Mouse (Mus musculus) hindbrain, embryonic 15.5 days (tissue): ENCODE results near the gene Gatb. TPM values are rescaled to one million over a fixed set of nuclear protein-coding genes. Genes with fewer than 3 reads are reported as not detected.
A peak's percentile ranks its signal among the peaks of the same experiment; 100 is the strongest.

ENCODE experiments used
- ATAC-seq: fragments of 200-750 bp; cut with Nextera tagmentation; 2 replicates; pipeline ENCODE4 v1.8.0; 2017; ENCODE audit warnings: low read depth, moderate number of reproducible peaks, moderate TSS enrichment; ENCODE audit not compliant: low FRiP score
- H3K27ac ChIP-seq: fragments of 300-500 bp; sonication (generic); replicated peaks from 2 replicates; pipeline ENCODE4 v1.5.1; 2015; ENCODE audit warnings: mild to moderate bottlenecking, inconsistent platforms
- H3K27me3 ChIP-seq: fragments of 300-500 bp; sonication (generic); 2 replicates; pipeline ENCODE4 v1.6.1; 2015; ENCODE audit warnings: control low read depth, inconsistent platforms
- H3K36me3 ChIP-seq: fragments of 300-500 bp; sonication (generic); 2 replicates; pipeline ENCODE4 v1.6.1; 2015; ENCODE audit warnings: control low read depth, inconsistent platforms
- H3K4me1 ChIP-seq: fragments of 300-500 bp; sonication (generic); replicated peaks from 2 replicates; pipeline ENCODE4 v1.6.1; 2015; ENCODE audit warnings: control low read depth, inconsistent platforms
- H3K4me2 ChIP-seq: fragments of 300-500 bp; sonication (generic); 2 replicates; pipeline ENCODE4 v1.6.1; 2015; ENCODE audit warnings: moderate library complexity, mild to moderate bottlenecking, inconsistent platforms
- H3K4me3 ChIP-seq: fragments of 300-500 bp; sonication (generic); 2 replicates; pipeline ENCODE4 v1.5.1; 2015; ENCODE audit warnings: mild to moderate bottlenecking, inconsistent platforms
- H3K9ac ChIP-seq: fragments of 300-500 bp; sonication (generic); 2 replicates; pipeline ENCODE4 v1.6.1; 2015; ENCODE audit warnings: inconsistent platforms
- H3K9me3 ChIP-seq: fragments of 300-500 bp; sonication (generic); 2 replicates; pipeline ENCODE4 v1.6.1; 2016; ENCODE audit warnings: control low read depth, inconsistent platforms
- WGBS: fragments of 180-500 bp; shearing (Covaris S2); methylation state at CpG from one replicate; pipeline ENCODE4 v1.1.7; 2015; 5-methylcytosine and 5-hydroxymethylcytosine counted together
- polyA plus RNA-seq: library from polyadenylated mRNA; unstranded; fragments of >200 nt; fragmentation: Nextera tagmentation; extraction: Ambion mirVana; gene quantifications from 2 replicates; pipeline ENCODE4 v1.2.1, GENCODE M21; 2015

Gatb gene
- polyA plus RNA-seq, 1 experiment from 2014 or later = 20.1 TPM

GRCm38 (mm10) chr3:85601841-85602305 lies 28.0 kb downstream of the Gatb start:
- Histone ChIP-seq H3K9me3 (no peaks in the 10 kb centered on the region), H3K27ac (peak overlapping the region; percentile 5; the same call in 1 of the 2 replicates)
- peak; percentile 68; the same call in 1 of the 2 replicates for ATAC-seq

GRCm38 (mm10) chr3:85603811-85604210 lies 29.9 kb downstream of the Gatb start:
- H3K4me3 ChIP-seq = no peak overlapping the region
- H3K4me2 ChIP-seq = no peak overlapping the region
- no peaks in the 10 kb centered on the region for H3K9me3 ChIP-seq
- no peaks in the 10 kb centered on the region for H3K36me3 ChIP-seq
- ATAC-seq = no peak
- H3K27ac ChIP-seq = 0 out of 2 replicates have a peak overlapping the region, but pooled peaks have one; percentile 5
- WGBS = 77% methylated on average over 1 of the region's 1 CpGs
- H3K27me3 ChIP-seq = no peaks in the 10 kb centered on the region
- peaks cover 17% of the 10 kb centered on the region for H3K4me1 ChIP-seq
- no peak overlapping the region for H3K9ac ChIP-seq

More at GRCm38 (mm10) chr3:85601841-85602305, 28.0 kb downstream of the Gatb start:
- Histone ChIP-seq H3K4me3 (no peak overlapping the region), H3K36me3 (no peaks in the 10 kb centered on the region), H3K4me2 (no peak overlapping the region), H3K9ac (no peak overlapping the region), H3K27me3 (no peaks in the 10 kb centered on the region), H3K4me1 (peaks cover 17% of the 10 kb centered on the region)
- 54% methylated on average over 3 of the region's 3 CpGs for WGBS

- H3K36me3 ChIP-seq = no peaks in the 10 kb centered on the region
- no peak overlapping the region for H3K9ac ChIP-seq
- H3K4me1 ChIP-seq = peaks cover 8% of the 10 kb centered on the region; the same call in 1 of the 2 replicates
- no peak overlapping the region for H3K4me2 ChIP-seq
- H3K27me3 ChIP-seq = no peaks in the 10 kb centered on the region
- H3K27ac ChIP-seq = no peak overlapping the region
- WGBS = 92% methylated on average over 3 of the region's 3 CpGs
- ATAC-seq = no peak
- H3K9me3 ChIP-seq = no peaks in the 10 kb centered on the region
- H3K4me3 ChIP-seq = no peak overlapping the region
Measured at GRCm38 (mm10) chr3:85606912-85607311, 33.0 kb downstream of the Gatb start.

- no peak for ATAC-seq
- H3K9ac ChIP-seq = no peak overlapping the region
Measured at GRCm38 (mm10) chr3:85607753-85608152, 33.8 kb downstream of the Gatb start.

GRCm38 (mm10) chr3:85616389-85616788 lies 42.5 kb downstream of the Gatb start:
- Histone ChIP-seq H3K9me3 (no peaks in the 10 kb centered on the region), H3K4me1 (no peaks in the 10 kb centered on the region), H3K36me3 (peaks cover 4% of the 10 kb centered on the region; the same call in 1 of the 2 replicates), H3K27me3 (no peaks in the 10 kb centered on the region), H3K4me3 (no peak overlapping the region), H3K4me2 (no peak overlapping the region), H3K27ac (no peak overlapping the region), H3K9ac (no peak overlapping the region)
- ATAC-seq = no peak
- 98% methylated on average over 1 of the region's 1 CpGs for WGBS

More at GRCm38 (mm10) chr3:85607753-85608152, 33.8 kb downstream of the Gatb start:
- 94% methylated on average over 2 of the region's 2 CpGs for WGBS
- Histone ChIP-seq H3K27ac (no peak overlapping the region), H3K4me1 (0 out of 2 replicates have a peak, but pooled peaks cover 4% of the 10 kb centered on the region), H3K4me3 (no peak overlapping the region), H3K27me3 (no peaks in the 10 kb centered on the region), H3K9me3 (no peaks in the 10 kb centered on the region), H3K36me3 (no peaks in the 10 kb centered on the region), H3K4me2 (no peak overlapping the region)

GRCm38 (mm10) chr3:85618885-85619284 lies 45.0 kb downstream of the Gatb start:
- Histone ChIP-seq H3K36me3 (peaks cover 9% of the 10 kb centered on the region; the same call in 1 of the 2 replicates), H3K4me3 (no peak overlapping the region), H3K4me1 (no peaks in the 10 kb centered on the region), H3K9me3 (no peaks in the 10 kb centered on the region), H3K4me2 (no peak overlapping the region), H3K9ac (no peak overlapping the region), H3K27ac (no peak overlapping the region), H3K27me3 (no peaks in the 10 kb centered on the region)
- WGBS = 87% methylated on average over 6 of the region's 6 CpGs
- no peak for ATAC-seq

GRCm38 (mm10) chr3:85619345-85619744 lies 45.4 kb downstream of the Gatb start:
- ATAC-seq = no peak
- no peak overlapping the region for H3K4me3 ChIP-seq
- peaks cover 9% of the 10 kb centered on the region; the same call in 1 of the 2 replicates for H3K36me3 ChIP-seq
- H3K4me1 ChIP-seq = no peaks in the 10 kb centered on the region
- H3K27me3 ChIP-seq = no peaks in the 10 kb centered on the region
- 82% methylated on average over 5 of the region's 5 CpGs for WGBS
- no peaks in the 10 kb centered on the region for H3K9me3 ChIP-seq
- H3K9ac ChIP-seq = no peak overlapping the region
- no peak overlapping the region for H3K4me2 ChIP-seq
- no peak overlapping the region for H3K27ac ChIP-seq

- no peaks in the 10 kb centered on the region for H3K4me1 ChIP-seq
- H3K9ac ChIP-seq = no peak overlapping the region
- WGBS = 100% methylated on average over 1 of the region's 1 CpGs
- no peak overlapping the region for H3K4me2 ChIP-seq
- H3K4me3 ChIP-seq = no peak overlapping the region
- no peaks in the 10 kb centered on the region for H3K27me3 ChIP-seq
- H3K27ac ChIP-seq = no peak overlapping the region
- H3K36me3 ChIP-seq = peaks cover 9% of the 10 kb centered on the region; the same call in 1 of the 2 replicates
- H3K9me3 ChIP-seq = no peaks in the 10 kb centered on the region
- ATAC-seq = no peak
Measured at GRCm38 (mm10) chr3:85619751-85620150, 45.8 kb downstream of the Gatb start.

GRCm38 (mm10) chr3:85629895-85630510 lies 56.1 kb downstream of the Gatb start:
- no peaks in the 10 kb centered on the region for H3K27me3 ChIP-seq
- H3K4me1 ChIP-seq = no peaks in the 10 kb centered on the region
- WGBS = 97% methylated on average over 4 of the region's 4 CpGs
- no peak overlapping the region for H3K9ac ChIP-seq
- H3K9me3 ChIP-seq = no peaks in the 10 kb centered on the region
- H3K36me3 ChIP-seq = no peaks in the 10 kb centered on the region
- ATAC-seq = no peak
- H3K4me2 ChIP-seq = no peak overlapping the region
- no peak overlapping the region for H3K4me3 ChIP-seq
- H3K27ac ChIP-seq = no peak overlapping the region

GRCm38 (mm10) chr3:85633733-85634132 lies 59.8 kb downstream of the Gatb start:
- WGBS = 90% methylated on average over 2 of the region's 2 CpGs
- H3K36me3 ChIP-seq = no peaks in the 10 kb centered on the region

GRCm38 (mm10) chr3:85634389-85635125 lies 60.6 kb downstream of the Gatb start:
- no peak for ATAC-seq
- WGBS = 81% methylated on average over 8 of the region's 8 CpGs

More at GRCm38 (mm10) chr3:85633733-85634132, 59.8 kb downstream of the Gatb start:
- H3K4me3 ChIP-seq = no peak overlapping the region
- H3K27me3 ChIP-seq = no peaks in the 10 kb centered on the region
- H3K9ac ChIP-seq = no peak overlapping the region
- no peaks in the 10 kb centered on the region for H3K9me3 ChIP-seq
- no peak for ATAC-seq
- H3K4me1 ChIP-seq = no peaks in the 10 kb centered on the region
- no peak overlapping the region for H3K27ac ChIP-seq
- no peak overlapping the region for H3K4me2 ChIP-seq

GRCm38 (mm10) chr3:85635126-85635419 lies 61.2 kb downstream of the Gatb start:
- ATAC-seq = no peak
- 79% methylated on average over 2 of the region's 2 CpGs for WGBS
- Histone ChIP-seq H3K4me3 (no peak overlapping the region), H3K4me1 (no peaks in the 10 kb centered on the region), H3K27me3 (no peaks in the 10 kb centered on the region), H3K27ac (no peak overlapping the region), H3K9ac (no peak overlapping the region), H3K9me3 (no peaks in the 10 kb centered on the region), H3K4me2 (no peak overlapping the region), H3K36me3 (no peaks in the 10 kb centered on the region)

More at GRCm38 (mm10) chr3:85634389-85635125, 60.6 kb downstream of the Gatb start:
- no peak overlapping the region for H3K4me3 ChIP-seq
- no peaks in the 10 kb centered on the region for H3K9me3 ChIP-seq
- H3K4me1 ChIP-seq = no peaks in the 10 kb centered on the region
- H3K36me3 ChIP-seq = no peaks in the 10 kb centered on the region
- H3K9ac ChIP-seq = no peak overlapping the region
- H3K27me3 ChIP-seq = no peaks in the 10 kb centered on the region
- H3K4me2 ChIP-seq = no peak overlapping the region
- no peak overlapping the region for H3K27ac ChIP-seq
